Mouse (Mus musculus) liver, embryonic 12.5 days (tissue): ENCODE data around the gene Selenoo. TPM values are rescaled to one million over a fixed set of nuclear protein-coding genes. Genes with fewer than 3 reads are reported as not detected.

Source experiments
- ATAC-seq: fragments of 200-750 bp; cut with Nextera tagmentation; 2 replicates; pipeline ENCODE4 v1.8.0; 2017; ENCODE audit warnings: moderate number of reproducible peaks, mild to moderate bottlenecking, moderate library complexity
- H3K27ac ChIP-seq: fragments of 300-500 bp; sonication (generic); 2 replicates; pipeline ENCODE4 v1.5.1; 2016; ENCODE audit warnings: mild to moderate bottlenecking
- H3K27me3 ChIP-seq: fragments of 300-500 bp; sonication (generic); replicated peaks from 2 replicates; pipeline ENCODE4 v1.6.1; 2016; ENCODE audit warnings: mild to moderate bottlenecking, moderate library complexity
- H3K36me3 ChIP-seq: fragments of 300-500 bp; sonication (generic); 2 replicates; pipeline ENCODE4 v1.6.1; 2016; ENCODE audit warnings: mild to moderate bottlenecking, moderate library complexity
- H3K4me1 ChIP-seq: fragments of 300-500 bp; sonication (generic); 2 replicates; pipeline ENCODE4 v1.6.1; 2016
- H3K4me2 ChIP-seq: fragments of 300-500 bp; sonication (generic); 2 replicates; pipeline ENCODE4 v1.6.1; 2016; ENCODE audit warnings: mild to moderate bottlenecking, moderate library complexity
- H3K4me3 ChIP-seq: fragments of 300-500 bp; sonication (generic); 2 replicates; pipeline ENCODE4 v1.5.1; 2016; ENCODE audit warnings: mild to moderate bottlenecking, moderate library complexity
- H3K9ac ChIP-seq: fragments of 300-500 bp; sonication (generic); 2 replicates; pipeline ENCODE4 v1.6.1; 2016; ENCODE audit warnings: mild to moderate bottlenecking, moderate library complexity
- H3K9me3 ChIP-seq: fragments of 300-500 bp; sonication (generic); replicated peaks from 2 replicates; pipeline ENCODE4 v1.6.1; 2016; ENCODE audit warnings: mild to moderate bottlenecking, moderate library complexity
- WGBS: fragments of 180-500 bp; shearing (Covaris S2); methylation state at CpG from one replicate; pipeline ENCODE4 v1.1.7; 2016; ENCODE audit not compliant: insufficient replicate concordance; 5-methylcytosine and 5-hydroxymethylcytosine counted together
- polyA plus RNA-seq: library from polyadenylated mRNA; unstranded; fragments of >200 nt; fragmentation: Nextera tagmentation; extraction: Ambion mirVana; gene quantifications from 2 replicates; pipeline ENCODE4 v1.2.1, GENCODE M21; 2016

Selenoo gene
- polyA plus RNA-seq, 1 experiment from 2014 or later, result 12.8 TPM

GRCm38 (mm10) chr15:89063536-89063935 is 25.3 kb upstream of the Selenoo start:
- ATAC-seq, result no peak
- Histone ChIP-seq H3K9ac (no peak overlapping the region), H3K9me3 (no peaks in the 10 kb centered on the region), H3K4me2 (no peak overlapping the region), H3K27ac (no peak overlapping the region), H3K36me3 (no peaks in the 10 kb centered on the region), H3K4me3 (no peak overlapping the region), H3K27me3 (peaks cover 98% of the 10 kb centered on the region), H3K4me1 (0 out of 2 replicates have a peak, but pooled peaks cover 12% of the 10 kb centered on the region)
- WGBS, result 62% methylated on average over 6 of the region's 6 CpGs

GRCm38 (mm10) chr15:89064891-89065290 is 24.0 kb upstream of the Selenoo start:
- Histone ChIP-seq H3K4me1 (0 out of 2 replicates have a peak, but pooled peaks cover 10% of the 10 kb centered on the region), H3K27ac (no peak overlapping the region), H3K36me3 (no peaks in the 10 kb centered on the region), H3K4me2 (no peak overlapping the region), H3K9me3 (no peaks in the 10 kb centered on the region), H3K27me3 (peaks cover 98% of the 10 kb centered on the region), H3K9ac (no peak overlapping the region), H3K4me3 (no peak overlapping the region)
- no peak for ATAC-seq
- 67% methylated on average over 5 of the region's 5 CpGs for WGBS

GRCm38 (mm10) chr15:89067609-89068008 is 21.3 kb upstream of the Selenoo start:
- no peaks in the 10 kb centered on the region for H3K36me3 ChIP-seq
- ATAC-seq, result no peak
- peak overlapping the region; percentile 31 for H3K4me2 ChIP-seq
- H3K4me1 ChIP-seq, result 0 out of 2 replicates have a peak, but pooled peaks cover 6% of the 10 kb centered on the region
- H3K4me3 ChIP-seq, result 0 out of 2 replicates have a peak overlapping the region, but pooled peaks have one; percentile 12
- 17% methylated on average over 34 of the region's 35 CpGs for WGBS
- no peak overlapping the region for H3K27ac ChIP-seq
- H3K9ac ChIP-seq, result no peak overlapping the region
- no peaks in the 10 kb centered on the region for H3K9me3 ChIP-seq
- peaks cover 93% of the 10 kb centered on the region for H3K27me3 ChIP-seq

- H3K9me3 ChIP-seq, result no peaks in the 10 kb centered on the region
- no peak overlapping the region for H3K27ac ChIP-seq
- ATAC-seq, result no peak
- 18% methylated on average over 26 of the region's 26 CpGs for WGBS
- H3K4me1 ChIP-seq, result 0 out of 2 replicates have a peak, but pooled peaks cover 6% of the 10 kb centered on the region
- no peak overlapping the region for H3K4me2 ChIP-seq
- H3K4me3 ChIP-seq, result no peak overlapping the region
- H3K27me3 ChIP-seq, result peaks cover 93% of the 10 kb centered on the region
- no peaks in the 10 kb centered on the region for H3K36me3 ChIP-seq
- H3K9ac ChIP-seq, result no peak overlapping the region
Observed at GRCm38 (mm10) chr15:89068226-89068625, 20.7 kb upstream of the Selenoo start.

GRCm38 (mm10) chr15:89069336-89069840 is 19.5 kb upstream of the Selenoo start:
- ATAC-seq, result no peak
- 0 out of 2 replicates have a peak, but pooled peaks cover 6% of the 10 kb centered on the region for H3K4me1 ChIP-seq
- no peak overlapping the region for H3K27ac ChIP-seq
- no peak overlapping the region for H3K9ac ChIP-seq
- H3K4me3 ChIP-seq, result no peak overlapping the region
- H3K36me3 ChIP-seq, result no peaks in the 10 kb centered on the region
- peaks cover 89% of the 10 kb centered on the region for H3K27me3 ChIP-seq
- WGBS, result 62% methylated on average over 19 of the region's 19 CpGs
- no peaks in the 10 kb centered on the region for H3K9me3 ChIP-seq
- H3K4me2 ChIP-seq, result no peak overlapping the region

GRCm38 (mm10) chr15:89070606-89071005 is 18.3 kb upstream of the Selenoo start:
- no peak overlapping the region for H3K9ac ChIP-seq
- H3K9me3 ChIP-seq, result no peaks in the 10 kb centered on the region
- H3K4me1 ChIP-seq, result peaks cover 16% of the 10 kb centered on the region
- H3K4me2 ChIP-seq, result no peak overlapping the region
- WGBS, result 64% methylated on average over 24 of the region's 24 CpGs
- no peak for ATAC-seq
- peaks cover 84% of the 10 kb centered on the region for H3K27me3 ChIP-seq
- no peak overlapping the region for H3K4me3 ChIP-seq
- H3K36me3 ChIP-seq, result no peaks in the 10 kb centered on the region
- no peak overlapping the region for H3K27ac ChIP-seq

GRCm38 (mm10) chr15:89073993-89074603 is 14.8 kb upstream of the Selenoo start:
- ATAC-seq, result no peak
- H3K4me3 ChIP-seq, result no peak overlapping the region
- H3K4me2 ChIP-seq, result no peak overlapping the region
- no peak overlapping the region for H3K9ac ChIP-seq
- H3K9me3 ChIP-seq, result no peaks in the 10 kb centered on the region
- no peak overlapping the region for H3K27ac ChIP-seq
- H3K36me3 ChIP-seq, result no peaks in the 10 kb centered on the region
- 48% methylated on average over 10 of the region's 10 CpGs for WGBS
- peaks cover 40% of the 10 kb centered on the region for H3K4me1 ChIP-seq
- peaks cover 49% of the 10 kb centered on the region for H3K27me3 ChIP-seq

GRCm38 (mm10) chr15:89074613-89075477 is 14.0 kb upstream of the Selenoo start, which contains the start of gene Trabd:
Gene Trabd, plus strand, starts transcription at chr15:89075124.
- peak within 1 kb of the TSS; percentile 86 for H3K9ac ChIP-seq
- no peaks in the 10 kb centered on the region for H3K9me3 ChIP-seq
- H3K4me2 ChIP-seq, result peak within 1 kb of the TSS; percentile 98
- peaks cover 40% of the 10 kb centered on the region for H3K4me1 ChIP-seq
- 36% methylated on average over 11 of the region's 11 CpGs for WGBS
- H3K4me3 ChIP-seq, result peak within 1 kb of the TSS; percentile 77
- H3K27me3 ChIP-seq, result peaks cover 42% of the 10 kb centered on the region
- peaks cover 6% of the 10 kb centered on the region; the same call in 1 of the 2 replicates for H3K36me3 ChIP-seq
- H3K27ac ChIP-seq, result peak within 1 kb of the TSS; percentile 77
- no peak for ATAC-seq

GRCm38 (mm10) chr15:89075478-89076147 is 13.3 kb upstream of the Selenoo start:
- H3K4me2 ChIP-seq, result peak overlapping the region; percentile 98
- under 1% methylated on average over 59 of the region's 59 CpGs for WGBS
- peaks cover 9% of the 10 kb centered on the region; the same call in 1 of the 2 replicates for H3K36me3 ChIP-seq
- peaks cover 40% of the 10 kb centered on the region for H3K4me1 ChIP-seq
- H3K4me3 ChIP-seq, result peak overlapping the region; percentile 77
- peak overlapping the region; percentile 86 for H3K9ac ChIP-seq
- peak overlapping the region; percentile 77 for H3K27ac ChIP-seq
- H3K9me3 ChIP-seq, result no peaks in the 10 kb centered on the region
- H3K27me3 ChIP-seq, result peaks cover 34% of the 10 kb centered on the region
- ATAC-seq, result peak; percentile 88

GRCm38 (mm10) chr15:89076156-89076731 is 12.6 kb upstream of the Selenoo start:
- Histone ChIP-seq H3K4me1 (peaks cover 40% of the 10 kb centered on the region), H3K9ac (peak overlapping the region; percentile 86), H3K27ac (peak overlapping the region; percentile 77), H3K27me3 (peaks cover 28% of the 10 kb centered on the region), H3K36me3 (peaks cover 9% of the 10 kb centered on the region; the same call in 1 of the 2 replicates), H3K4me3 (peak overlapping the region; percentile 77), H3K9me3 (no peaks in the 10 kb centered on the region), H3K4me2 (peak overlapping the region; percentile 98)
- peak; percentile 39 for ATAC-seq
- 2% methylated on average over 33 of the region's 39 CpGs for WGBS

- peak overlapping the region; percentile 98 for H3K4me2 ChIP-seq
- H3K4me1 ChIP-seq, result peaks cover 40% of the 10 kb centered on the region
- H3K9me3 ChIP-seq, result no peaks in the 10 kb centered on the region
- H3K27ac ChIP-seq, result no peak overlapping the region
- 40% methylated on average over 9 of the region's 9 CpGs for WGBS
- H3K9ac ChIP-seq, result peak overlapping the region; percentile 31; the same call in 1 of the 2 replicates
- peaks cover 27% of the 10 kb centered on the region for H3K36me3 ChIP-seq
- H3K27me3 ChIP-seq, result peaks cover 12% of the 10 kb centered on the region
- peak; percentile 21; the same call in 1 of the 2 replicates for ATAC-seq
- peak overlapping the region; percentile 22; the same call in 1 of the 2 replicates for H3K4me3 ChIP-seq
Observed at GRCm38 (mm10) chr15:89078208-89078836, 10.6 kb upstream of the Selenoo start.
